Mouse (Mus musculus) bone marrow macrophage, adult 2 months (primary cell): ENCODE data around the gene Snapc2.

ENCODE experiments used
- CTCF ChIP-seq: IDR thresholded peaks from 2 replicates; pipeline ENCODE4 v1.5.1; 2012; ENCODE audit warnings: low read depth, mild to moderate bottlenecking, low read length, moderate library complexity
- POLR2A ChIP-seq: IDR thresholded peaks from 2 replicates; pipeline ENCODE4 v1.6.1; 2012; ENCODE audit warnings: mild to moderate bottlenecking, low read depth, low read length, borderline replicate concordance

- no peak for TF ChIP-seq POLR2A
- no peak for TF ChIP-seq CTCF
Measured at GRCm38 (mm10) chr8:4269609-4270008, 16.7 kb downstream of the Snapc2 start.
